Mouse (Mus musculus): Measurements from ENCODE around the gene Tmem199.
"Not testable (repeated sequence)": the region's sequence is repeated elsewhere in the genome, so short reads cannot be mapped to it uniquely, and the experiment has no call there.

Gene Tmem199

DNA sequence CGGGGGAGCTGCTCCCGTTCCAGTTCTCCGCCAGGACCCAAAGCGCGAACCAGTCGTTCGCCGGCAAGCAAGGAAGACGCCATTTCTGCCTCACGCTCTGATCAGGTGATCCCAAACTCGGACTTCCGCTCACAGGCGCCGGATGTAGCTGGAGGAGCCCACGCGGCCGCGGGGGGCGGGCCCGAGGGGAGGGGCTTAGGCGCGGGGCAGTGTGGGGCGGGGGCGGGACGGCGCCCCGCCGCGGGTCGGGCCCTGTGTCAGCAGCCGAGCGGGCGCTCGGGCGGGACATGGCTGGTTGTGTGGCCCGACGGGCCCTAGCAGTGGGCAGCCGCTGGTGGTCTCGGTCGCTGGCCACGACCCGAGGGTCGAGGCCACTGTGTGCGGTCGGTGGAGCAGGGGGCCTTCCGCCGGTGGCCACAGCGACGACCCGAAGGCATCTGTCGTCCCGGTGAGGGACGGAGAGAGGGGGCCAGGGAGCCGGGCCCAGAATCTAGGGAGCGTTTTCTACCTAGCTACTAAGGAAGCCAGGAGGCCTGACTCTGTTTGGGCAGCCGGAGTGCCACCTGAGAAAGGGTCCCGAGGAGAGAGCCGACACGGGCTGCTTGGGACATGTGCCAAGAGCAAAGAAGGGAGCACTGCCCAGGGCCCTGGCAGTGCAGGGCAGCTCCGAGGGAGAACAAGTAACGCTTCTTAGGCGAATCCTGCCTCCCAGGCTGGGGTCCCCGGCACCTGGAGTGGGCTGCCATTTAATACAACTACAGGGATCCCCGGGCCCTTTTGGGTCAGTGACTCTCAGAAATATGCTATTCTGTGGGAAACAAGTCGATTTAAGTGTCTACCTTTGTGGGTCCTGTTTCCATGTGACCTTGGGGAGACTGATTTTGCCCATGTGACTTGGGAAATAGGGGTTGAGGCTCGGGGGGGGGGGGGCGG, at the start of gene Tmem199, which contains the start of gene Poldip2:
TSS of gene Tmem199 (minus strand) at position 148 of the 933 bp plus-strand sequence.
TSS of gene Poldip2 (plus strand) at position 169 of the 933 bp plus-strand sequence.
- in situ Hi-C loops (cut with MboI; ENCODE audit: unreplicated experiment in 2 of 2), result no loop called here

DNA sequence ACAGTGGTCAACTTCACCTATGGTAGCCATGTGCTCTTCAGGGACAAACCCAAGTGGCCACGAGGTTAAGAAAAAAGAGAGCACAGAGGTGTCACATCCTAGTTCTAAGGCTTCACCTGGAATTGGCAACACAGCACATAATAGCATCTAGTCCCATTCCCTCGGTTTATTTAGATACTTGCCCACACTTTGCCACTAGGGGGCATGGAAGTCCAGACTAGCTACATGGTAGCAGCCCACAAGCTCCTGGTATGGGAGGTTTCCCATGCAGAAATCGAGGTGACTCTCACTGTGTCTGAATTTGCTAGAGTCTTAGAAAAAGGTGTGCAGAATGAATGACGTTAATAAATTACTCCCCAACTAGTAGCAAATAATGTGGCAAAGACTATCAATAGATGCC, 48.5 kb upstream of the Tmem199 start:
- in situ Hi-C loops (cut with MboI; ENCODE audit: unreplicated experiment in 2 of 2), result loop anchor here (5.0 kb wide), 2 partner anchors 267 to 272 kb away; partner anchors contain the start of gene Lyrm9 (in 1 of the 2)

DNA sequence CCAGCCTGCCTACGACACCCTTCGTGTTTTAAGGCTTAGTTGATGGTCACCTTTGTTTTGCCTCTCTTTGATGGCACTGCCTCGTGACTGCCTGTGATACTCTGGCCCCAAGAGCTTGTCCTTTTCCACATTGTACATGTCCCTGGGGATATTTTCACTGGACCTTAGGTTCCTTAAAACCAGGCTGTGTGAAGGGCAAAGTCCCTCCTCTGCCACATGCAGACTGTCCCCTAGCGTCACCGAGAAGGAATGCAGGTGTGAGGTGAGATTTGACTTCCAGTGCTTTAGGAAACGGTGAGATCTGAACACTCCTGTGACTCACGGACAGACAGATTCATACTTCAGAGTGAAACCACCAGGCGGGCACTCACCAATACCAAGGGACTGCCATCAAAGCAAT, 45.3 kb upstream of the Tmem199 start:
- in situ Hi-C loops (cut with MboI; ENCODE audit: unreplicated experiment in 2 of 2), result no loop called here

DNA sequence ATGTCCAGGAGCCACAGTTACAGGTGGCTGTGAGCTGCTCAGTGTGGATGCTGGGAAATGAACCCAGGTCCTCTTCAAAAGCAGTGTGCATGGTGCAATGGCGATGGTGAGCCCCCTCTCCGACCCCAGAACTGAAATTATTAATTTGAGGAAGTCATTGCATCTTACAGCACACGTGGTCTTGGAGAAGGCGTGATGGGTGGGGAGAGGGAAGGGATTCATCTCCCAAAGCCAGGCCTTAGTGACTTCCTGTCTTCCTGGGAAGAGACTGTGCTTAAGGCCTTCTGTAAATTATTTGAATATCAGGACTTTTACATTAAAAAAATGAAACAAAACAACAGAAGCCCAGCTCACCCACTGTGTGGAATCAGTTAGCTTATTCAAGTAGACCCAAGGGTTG, 44.1 kb upstream of the Tmem199 start:
- in situ Hi-C loops (cut with MboI; ENCODE audit: unreplicated experiment in 2 of 2), result no loop called here

DNA sequence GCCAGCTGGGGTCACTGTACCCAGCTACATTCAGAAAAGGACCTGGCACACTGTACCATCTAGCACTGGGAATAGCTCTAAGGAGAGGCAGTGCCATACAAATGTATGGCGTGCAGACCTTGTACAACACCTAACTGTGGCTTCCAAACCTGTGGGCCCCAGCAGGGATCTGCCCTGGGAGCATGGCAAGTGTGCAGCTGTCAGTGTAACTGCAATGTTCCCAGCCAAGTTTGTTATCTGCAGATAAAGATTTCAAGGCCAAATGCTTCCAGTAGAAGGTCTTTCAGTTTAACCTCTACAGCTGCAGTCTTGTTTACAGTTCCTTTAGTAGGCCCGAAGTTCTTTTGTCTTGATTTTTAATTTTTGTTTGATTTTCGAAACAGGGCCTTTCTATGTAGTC, 43.7 kb upstream of the Tmem199 start:
- in situ Hi-C loops (cut with MboI; ENCODE audit: unreplicated experiment in 2 of 2), result no loop called here

DNA sequence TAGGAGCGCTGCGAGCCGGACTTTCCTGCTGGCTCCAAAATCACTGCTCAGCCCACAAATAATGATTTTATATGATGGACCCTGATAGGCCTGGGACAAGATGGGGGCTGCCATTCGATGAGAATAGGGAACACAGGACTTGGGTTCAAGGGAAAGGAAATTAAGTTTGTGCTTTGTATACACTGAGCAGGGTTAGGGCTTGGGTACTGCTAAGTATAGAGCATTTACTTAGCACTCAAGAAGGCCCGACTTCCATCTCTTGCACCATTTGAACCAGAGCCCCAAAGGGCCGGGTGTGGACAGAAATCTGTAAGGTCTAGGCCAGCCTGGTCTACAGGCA, 39.1 kb upstream of the Tmem199 start:
- in situ Hi-C loops (cut with MboI; ENCODE audit: unreplicated experiment in 2 of 2), result no loop called here

DNA sequence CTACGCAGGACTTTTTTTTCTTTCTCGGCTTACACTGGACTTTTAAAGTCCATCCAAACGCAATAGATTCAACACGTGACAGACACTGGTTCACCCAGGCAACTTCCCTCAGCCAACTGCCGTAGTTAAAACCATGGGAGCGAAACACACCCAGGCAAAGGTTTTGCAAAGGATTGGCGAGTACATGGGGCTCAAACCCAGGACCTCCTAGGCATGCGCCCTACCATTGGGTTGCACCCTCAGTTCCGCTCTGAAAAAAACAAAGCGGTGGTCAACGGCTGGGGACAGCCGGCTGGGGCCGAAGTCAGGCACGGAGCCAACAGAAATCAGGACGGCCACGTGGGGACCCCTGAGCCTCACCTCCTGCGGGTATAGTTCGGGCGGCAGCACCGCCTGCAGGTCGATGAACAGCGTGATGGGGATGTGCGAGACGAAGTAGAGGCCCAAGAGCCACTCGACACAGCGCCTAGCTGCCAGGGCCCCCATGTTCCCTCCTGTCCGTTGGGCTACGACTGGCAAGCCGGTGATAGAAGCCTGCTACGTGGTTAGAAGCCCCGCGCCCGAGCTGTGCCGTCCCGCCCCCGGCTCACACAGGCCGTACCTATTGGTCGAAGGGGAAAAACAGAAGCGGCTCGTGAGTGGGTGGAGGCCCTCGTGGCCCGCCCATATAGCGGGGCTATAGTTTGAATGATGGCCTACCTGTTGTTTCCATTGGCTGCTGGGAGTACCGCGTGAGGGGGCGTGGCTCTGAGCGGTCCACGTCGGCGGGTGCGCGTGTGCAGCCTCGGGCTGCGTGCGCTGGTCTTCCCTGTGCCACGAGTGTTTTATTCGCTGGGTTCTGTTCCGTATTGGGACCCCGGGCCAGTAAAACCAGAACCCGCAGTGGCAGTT, 38.4 kb upstream of the Tmem199 start, which contains the start of gene Tmem97:
TSS of gene Tmem97 (minus strand) at position 610 of the 891 bp plus-strand sequence.
- in situ Hi-C loops (cut with MboI; ENCODE audit: unreplicated experiment in 2 of 2), result no loop called here

DNA sequence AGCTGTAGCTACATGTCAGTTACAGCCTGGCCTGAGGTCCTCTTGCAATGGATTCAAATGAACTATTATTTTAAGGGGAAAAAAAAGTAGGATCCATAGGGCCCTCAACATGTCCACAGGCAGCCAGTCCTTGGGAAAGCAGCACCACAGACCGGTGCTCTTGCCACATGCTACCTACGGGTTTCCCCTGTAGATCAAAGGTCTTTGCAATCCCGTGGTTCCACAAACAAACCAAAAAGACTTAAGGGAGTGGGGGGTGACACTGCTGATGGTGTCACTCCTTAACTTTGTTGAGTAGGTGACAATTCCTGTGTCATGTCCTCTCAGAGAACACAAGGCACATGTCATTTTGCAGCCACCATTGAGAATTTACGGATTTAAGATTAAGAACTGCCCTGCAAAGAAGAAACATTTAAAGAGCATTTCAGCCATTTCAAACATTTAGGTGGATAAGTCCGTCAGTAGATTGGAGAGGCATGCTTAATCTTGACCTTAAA, 37.6 kb upstream of the Tmem199 start:
- in situ Hi-C loops (cut with MboI; ENCODE audit: unreplicated experiment in 2 of 2), result no loop called here

DNA sequence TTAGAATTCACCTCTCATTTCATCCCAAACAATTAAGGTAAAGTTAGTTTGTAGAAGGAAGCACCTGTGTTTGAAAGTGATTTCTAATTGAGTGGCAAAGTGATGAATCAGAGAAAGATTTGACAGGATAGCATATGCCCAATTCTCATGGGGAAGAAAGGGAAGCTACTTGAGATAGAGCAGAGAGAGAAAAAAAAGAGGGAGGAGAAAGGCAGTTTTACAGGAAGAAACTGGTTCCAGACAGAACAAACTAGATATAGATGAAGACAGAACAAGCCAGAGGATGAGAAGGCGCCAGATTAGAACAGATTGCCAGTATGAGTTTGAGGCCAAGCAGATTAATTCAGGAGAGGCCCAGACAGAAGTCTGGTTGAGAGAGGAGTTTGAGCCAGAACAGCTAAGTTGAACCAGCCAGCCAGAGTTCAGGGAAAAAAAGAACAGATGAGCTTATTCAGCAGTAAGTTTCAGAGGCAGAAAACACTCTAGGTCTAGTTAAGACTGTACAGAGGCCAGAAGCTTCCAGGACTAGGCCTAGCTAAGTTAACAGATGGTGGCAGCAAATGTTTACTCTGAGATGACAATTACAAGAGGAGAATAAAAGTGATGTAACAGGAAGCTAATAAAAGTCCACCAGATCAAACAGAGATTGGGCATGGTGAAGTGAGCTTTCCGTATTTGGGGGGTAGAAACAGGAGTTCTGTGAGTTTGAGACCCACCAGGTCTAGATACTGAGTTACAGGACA, 35.9 kb upstream of the Tmem199 start:
- in situ Hi-C loops (cut with MboI; ENCODE audit: unreplicated experiment in 2 of 2), result no loop called here

DNA sequence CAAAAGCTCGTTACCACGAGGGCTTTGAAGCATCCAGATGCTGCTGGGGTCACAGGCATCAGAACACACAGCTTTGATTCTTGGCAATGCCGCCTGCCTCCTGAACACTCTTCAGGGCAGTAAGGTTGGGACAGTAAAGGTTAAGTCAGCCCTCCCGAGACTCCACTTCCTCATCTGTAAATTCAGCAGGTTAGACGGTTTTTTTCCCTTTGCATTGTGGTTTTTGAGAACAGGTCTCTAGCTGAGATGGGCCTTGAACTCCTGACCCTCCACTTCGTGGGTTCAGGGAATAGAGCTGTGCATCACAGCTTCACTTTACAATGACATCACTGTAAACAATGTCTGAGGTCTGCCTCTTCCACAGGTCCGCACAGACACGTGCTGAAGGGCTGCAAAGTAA, 33.2 kb upstream of the Tmem199 start:
- in situ Hi-C loops (cut with MboI; ENCODE audit: unreplicated experiment in 2 of 2), result no loop called here

DNA sequence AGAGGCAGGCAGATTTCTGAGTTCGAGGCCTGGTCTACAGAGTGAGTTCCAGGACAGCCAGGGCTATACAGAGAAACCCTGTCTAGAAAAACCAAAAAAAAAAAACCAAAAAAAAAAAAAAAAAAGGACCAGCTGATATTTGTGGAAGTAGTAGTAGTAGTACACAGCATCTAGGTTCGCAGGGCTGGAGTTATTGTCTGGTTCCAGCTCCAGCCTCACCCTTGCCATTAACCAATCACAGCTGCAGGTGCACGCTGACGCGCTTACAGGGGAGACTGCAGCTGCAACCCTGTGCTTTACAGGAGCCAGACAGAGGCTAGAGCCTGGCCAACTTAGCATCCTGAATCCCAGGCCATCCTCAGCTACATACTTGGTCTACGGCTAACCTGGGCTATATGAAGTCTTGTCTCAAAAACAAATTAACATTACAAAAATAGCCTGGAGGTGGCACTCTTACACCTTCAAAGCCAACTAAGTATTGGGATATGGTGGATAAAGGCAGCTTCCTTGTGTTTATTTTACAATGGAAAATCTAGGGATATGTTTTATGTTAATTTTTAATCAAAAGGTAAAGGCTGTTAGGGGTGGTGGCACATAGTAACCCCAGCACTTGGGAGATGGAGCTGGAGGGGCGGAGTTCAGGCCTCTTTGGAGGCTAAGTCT, 32.6 kb upstream of the Tmem199 start:
- in situ Hi-C loops (cut with MboI; ENCODE audit: unreplicated experiment in 2 of 2), result no loop called here

DNA sequence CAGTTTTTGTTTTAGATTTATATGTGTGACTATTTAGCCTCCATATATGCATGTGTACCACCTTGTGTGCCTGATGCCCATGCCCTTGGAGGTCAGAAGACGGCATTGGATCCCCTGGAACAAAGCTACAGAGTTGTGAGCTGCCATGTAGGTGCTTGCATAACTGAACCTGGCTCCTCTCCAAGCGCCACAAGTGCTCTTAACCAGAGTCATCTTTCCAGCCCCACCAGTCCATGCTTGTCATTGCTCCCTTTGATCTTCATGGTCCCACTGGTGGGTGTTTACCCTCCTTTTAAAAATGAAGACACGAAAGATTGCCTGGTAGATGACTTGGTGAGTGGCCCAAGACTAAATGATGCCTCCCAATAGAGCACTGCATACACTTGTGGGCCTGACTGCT, 28.4 kb upstream of the Tmem199 start:
- in situ Hi-C loops (cut with MboI; ENCODE audit: unreplicated experiment in 2 of 2), result no loop called here

DNA sequence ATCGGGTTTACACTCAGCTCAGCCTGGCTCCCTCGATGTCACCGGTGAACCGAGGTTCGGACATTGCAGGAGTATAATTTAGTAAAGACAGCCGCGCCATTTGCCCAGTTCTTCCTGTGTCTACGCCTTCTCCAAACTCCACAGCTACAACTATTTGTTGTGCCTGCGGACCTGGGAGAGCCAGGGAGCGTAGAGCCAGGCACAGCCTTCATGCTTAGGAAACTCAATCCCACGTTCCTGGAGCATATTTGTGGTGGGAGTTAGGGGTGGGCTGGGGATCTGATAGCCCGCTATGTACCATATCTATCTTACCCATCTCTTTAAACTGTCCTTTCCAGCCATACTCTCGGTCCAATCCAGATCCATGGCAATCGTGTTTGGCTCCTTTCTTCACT, 24.7 kb upstream of the Tmem199 start:
- in situ Hi-C loops (cut with MboI; ENCODE audit: unreplicated experiment in 2 of 2), result no loop called here

DNA sequence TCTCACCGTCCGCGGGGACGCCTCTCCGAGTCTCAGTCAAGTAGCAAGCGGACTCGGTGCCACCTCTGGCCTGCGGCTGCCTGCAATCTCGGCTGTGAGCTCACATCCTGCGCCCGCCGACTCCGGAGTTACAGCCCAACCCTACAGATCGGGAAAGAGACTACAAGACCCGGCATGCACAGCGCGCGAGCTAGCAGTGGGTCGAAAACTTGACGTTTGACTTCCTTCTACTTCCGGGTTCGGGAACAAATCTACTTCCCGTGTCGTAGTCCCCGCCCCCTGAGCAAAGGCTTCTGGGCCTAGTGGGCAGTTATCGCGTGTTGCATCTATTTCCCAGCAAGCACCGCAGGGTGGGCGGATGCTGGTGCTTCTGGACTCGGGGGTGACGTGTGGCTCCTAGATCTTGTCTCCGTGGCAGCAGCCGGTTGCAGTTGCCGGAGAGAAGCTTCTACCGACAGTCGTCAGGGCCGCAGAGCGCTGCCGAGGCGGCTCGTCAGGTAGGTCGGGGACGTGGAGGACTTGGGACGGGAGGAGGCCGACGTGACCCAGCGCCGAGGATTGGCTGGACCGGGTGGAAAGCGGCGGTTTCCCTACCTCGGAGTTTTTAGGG, 24.2 kb upstream of the Tmem199 start, which contains the start of the genes Tnfaip1 and Ift20:
TSS of gene Tnfaip1 (minus strand) at position 253 of the 610 bp plus-strand sequence.
TSS of gene Ift20 (plus strand) at position 282 of the 610 bp plus-strand sequence.
- in situ Hi-C loops (cut with MboI; ENCODE audit: unreplicated experiment in 2 of 2), result no loop called here

DNA sequence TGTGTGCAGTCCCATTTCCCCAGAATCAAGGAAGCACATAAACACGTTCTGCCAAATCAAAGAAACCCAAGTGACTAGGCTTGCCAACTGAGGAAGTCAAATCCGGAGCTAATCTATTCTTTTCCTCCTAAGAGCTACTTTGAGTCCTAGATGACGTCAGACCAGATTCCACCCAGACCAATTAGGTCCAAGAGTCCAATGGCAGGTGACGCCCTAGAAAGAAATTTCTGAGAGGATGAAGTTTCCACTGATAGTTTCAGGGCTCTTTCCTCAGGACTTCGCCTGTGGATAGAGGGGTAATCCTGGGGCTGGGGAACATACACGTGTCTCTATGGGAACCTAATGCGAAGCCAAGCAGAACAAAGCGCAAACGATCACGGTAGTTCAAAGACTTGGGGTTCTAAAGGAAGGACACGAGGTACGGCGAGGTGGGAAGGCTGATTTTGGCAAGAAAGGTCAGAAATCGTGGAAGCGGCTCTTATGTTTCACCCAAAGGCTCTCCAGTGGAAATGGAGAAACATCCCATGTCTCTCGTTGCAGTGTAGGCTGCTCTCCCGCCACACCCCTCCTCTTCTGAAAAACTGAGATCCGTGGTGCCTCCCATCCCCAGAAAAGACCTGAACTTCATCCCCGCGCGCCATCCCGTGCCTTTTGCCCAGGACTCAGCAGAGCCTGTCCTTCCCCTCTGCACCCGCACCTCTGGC, 23.6 kb upstream of the Tmem199 start:
- in situ Hi-C loops (cut with MboI; ENCODE audit: unreplicated experiment in 2 of 2), result no loop called here

DNA sequence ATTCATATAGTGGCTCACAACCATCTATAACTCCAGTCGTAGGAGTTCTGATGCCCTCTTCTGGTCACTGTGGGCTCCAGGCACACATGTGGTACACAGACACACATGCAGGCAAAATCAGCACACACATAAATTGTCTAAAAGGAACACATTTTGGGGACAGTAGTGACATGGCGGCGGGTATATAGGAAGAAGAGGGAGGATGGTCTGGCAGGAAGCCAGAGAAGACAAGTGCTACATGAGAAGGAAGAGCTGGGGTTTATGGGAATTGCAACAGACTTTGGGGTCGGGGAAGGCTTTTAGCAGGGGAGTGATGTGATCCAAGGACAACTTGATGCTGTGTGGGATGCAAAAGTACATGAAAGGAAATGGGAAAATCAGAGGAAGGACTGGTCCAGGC, 22.5 kb upstream of the Tmem199 start:
- in situ Hi-C loops (cut with MboI; ENCODE audit: unreplicated experiment in 2 of 2), result no loop called here

DNA sequence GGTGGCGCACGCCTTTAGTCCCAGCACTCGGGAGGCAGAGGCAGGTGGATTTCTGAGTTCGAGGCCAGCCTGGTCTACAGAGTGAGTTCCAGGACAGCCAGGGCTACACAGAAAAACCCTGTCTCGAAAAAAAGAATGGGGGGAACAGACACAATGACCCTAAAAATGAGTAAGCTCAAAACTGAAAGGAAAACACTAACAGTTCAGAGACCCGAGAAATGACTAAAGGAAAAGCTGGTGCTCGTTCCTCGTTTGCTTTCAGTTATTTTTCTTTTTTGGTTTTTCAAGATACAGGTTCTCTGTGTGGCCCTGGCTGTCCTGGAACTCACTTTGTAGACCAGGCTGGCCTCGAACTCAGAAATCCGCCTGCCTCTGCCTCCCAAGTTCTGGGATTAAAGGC, 19.5 kb upstream of the Tmem199 start:
- in situ Hi-C loops (cut with MboI; ENCODE audit: unreplicated experiment in 2 of 2), result not testable (repeated sequence)

DNA sequence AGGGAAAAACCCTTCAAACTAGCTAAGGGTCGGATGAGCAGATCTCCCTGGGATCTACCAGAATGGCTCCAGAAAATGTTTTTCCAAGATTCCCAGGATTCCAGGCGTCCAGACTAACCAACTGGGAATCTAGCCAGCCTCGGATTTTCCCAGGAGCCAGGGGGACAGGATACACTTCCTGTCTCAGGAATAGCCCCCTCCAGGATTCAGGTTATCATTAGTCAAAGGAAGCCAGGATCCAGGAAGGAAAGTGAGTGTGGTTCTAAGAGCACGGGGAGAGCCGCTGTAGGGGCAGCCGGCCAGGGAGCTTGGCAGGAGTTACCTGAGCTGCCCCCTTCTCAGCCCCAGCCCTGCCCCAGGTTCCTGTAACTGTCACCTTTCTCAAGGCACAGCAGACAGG, 19.1 kb upstream of the Tmem199 start:
- in situ Hi-C loops (cut with MboI; ENCODE audit: unreplicated experiment in 2 of 2), result no loop called here

DNA sequence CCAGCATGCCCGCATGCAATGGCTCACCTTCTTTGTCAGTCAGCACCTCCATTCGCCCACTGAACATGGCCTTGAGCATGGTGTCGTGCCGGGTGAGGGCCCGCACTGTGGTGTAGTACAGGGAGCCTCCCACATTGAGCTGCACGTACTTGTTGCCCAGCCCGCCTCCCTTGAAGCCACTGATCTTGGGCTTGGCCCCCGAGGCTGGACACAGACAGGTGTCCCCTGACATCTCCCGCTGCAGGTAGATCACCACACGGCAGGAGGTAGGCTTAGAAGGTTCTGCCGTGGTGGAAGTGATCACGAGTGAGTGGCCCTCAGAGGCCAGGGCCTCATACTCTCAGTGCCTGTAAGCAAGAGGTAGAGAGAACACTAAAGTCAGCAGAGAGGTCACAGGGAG, 18.0 kb upstream of the Tmem199 start:
- in situ Hi-C loops (cut with MboI; ENCODE audit: unreplicated experiment in 2 of 2), result no loop called here

Data from v-Abl transformed pro-B cells (cell line).